Mouse (Mus musculus): ENCODE results near the gene Osgep. TPM values are rescaled to one million over a fixed set of nuclear protein-coding genes. Genes with fewer than 3 reads are reported as not detected.
A peak's percentile ranks its signal among the peaks of the same experiment; 100 is the strongest.

Osgep gene
- polyA plus RNA-seq, 1 experiment from 2014 or later, result 133 TPM

DNA sequence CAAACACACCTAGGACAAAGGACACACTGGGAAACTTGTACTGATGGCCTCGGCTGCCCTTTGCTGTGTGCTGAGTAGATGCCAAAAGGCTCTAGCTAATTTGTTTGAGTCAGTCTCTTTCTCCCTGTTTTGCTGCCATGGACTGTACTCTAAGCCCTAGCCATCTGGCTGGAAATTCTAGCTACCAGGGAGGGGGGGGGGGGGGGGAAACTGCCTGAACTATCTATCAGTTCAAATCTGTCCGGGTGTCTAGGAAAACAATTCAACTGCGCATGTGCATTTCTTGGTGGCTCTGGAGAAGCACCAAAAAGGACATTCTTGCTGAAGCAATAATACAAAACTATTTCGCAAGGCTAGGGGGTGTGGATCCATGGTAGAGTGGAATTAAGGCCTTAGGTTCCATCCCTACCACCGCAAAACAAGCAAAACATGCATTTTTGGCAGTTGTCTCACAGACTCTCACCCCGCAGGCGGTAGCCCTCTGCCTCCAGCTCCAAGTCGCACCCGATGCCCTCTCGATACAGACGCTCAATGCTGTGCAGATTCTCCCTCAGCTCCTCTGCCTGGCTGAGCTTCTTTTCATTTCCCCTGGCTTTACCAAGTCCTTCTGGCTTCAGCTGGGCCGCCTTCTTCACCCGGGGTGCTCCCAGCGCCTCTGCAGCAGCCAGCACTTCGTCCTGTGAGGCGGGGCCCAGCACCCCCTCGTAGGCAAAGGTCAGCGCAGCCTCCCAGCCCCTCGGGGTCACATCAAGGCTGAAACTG lies 28.5 kb downstream of the Osgep start:
- peak; percentile 71 for ATAC-seq
- peak overlapping the region; percentile 46 for H3K4me3 ChIP-seq (ENCODE audit: low read length)
- H3K27me3 ChIP-seq (replicated peaks; ENCODE audit: control insufficient read depth, insufficient read depth, low read length), result no peaks in the 10 kb centered on the region
- no peaks in the 10 kb centered on the region for H3K36me3 ChIP-seq (ENCODE audit: control insufficient read depth, insufficient read depth, low read length)
- 17% methylated on average over 19 of the region's 19 CpGs for WGBS
- H3K9me3 ChIP-seq (ENCODE audit: control insufficient read depth, low read length), result no peaks in the 10 kb centered on the region
- peak overlapping the region; percentile 90 for H3K4me2 ChIP-seq (ENCODE audit: low read depth, low read length)
- H3K4me1 ChIP-seq (ENCODE audit: control insufficient read depth, insufficient read depth, low read length), result peaks cover 11% of the 10 kb centered on the region
- H3K9ac ChIP-seq (ENCODE audit: low read depth, low read length), result peak overlapping the region; percentile 62
- no peak overlapping the region for H3K27ac ChIP-seq (ENCODE audit: low read length)

DNA sequence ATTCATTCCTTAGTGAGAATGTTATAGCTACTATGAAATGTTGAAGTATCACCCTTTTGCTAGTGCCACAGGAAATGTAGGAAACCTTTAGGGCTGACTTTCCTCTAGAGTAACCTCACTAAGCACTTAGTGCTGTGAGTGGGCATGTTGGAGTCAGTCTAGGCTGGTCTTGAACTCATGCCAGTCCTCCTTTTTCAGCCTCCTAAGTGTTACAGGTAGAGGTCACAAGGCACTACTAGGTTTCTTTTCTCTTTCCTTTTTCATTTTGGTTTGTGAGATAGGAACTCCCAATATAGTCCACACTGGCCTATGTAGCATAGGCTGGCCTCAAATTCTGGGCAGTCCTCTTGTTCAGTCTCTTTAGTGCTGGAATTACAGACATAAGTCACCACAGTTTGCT lies 29.3 kb downstream of the Osgep start:
- peaks cover 11% of the 10 kb centered on the region for H3K4me1 ChIP-seq (ENCODE audit: control insufficient read depth, insufficient read depth, low read length)

DNA sequence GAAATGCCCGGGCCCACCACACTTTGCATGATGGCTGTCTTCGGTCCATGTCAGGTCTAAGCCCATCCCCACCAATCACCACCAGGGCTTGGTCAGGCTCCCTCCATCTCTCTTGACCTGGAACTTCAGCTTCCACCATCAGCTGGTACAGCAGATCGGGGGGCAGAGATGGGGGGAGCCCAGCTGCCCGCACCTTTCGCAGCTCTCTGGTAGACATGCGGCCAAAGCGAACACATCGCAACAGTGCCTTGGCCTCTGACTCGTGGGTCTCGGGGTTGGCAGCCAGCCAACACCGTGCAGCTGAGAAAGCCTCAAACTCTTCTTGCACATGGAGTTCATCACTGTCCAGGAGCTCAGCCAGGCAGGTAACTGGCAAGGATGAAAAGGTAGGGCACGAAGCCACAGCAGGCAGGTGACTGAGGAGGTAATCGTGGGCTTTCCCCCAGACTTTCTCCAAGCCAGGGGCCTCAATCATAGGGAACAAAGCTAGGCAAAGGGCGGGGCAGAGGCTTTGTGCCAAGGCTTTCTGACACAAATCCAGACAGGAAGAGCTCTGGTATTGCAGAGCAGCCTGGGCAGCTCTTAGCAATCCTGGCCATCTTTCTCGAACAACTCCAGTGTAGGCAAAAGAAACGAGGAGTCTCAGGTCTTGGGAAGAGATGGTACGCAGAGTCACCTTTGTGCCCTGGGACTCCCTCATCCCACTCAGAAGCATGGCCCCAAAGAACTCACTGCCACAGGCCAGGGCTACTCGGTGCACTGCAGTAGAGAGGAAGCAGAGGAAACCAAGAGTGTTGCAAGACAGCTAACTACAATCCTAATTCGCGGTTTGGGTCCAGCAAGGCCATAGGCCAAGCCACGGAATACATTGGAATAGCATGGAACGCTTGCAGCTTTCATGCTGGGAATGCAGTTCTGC lies 31.9 kb downstream of the Osgep start:
- ATAC-seq, result no peak
- no peak overlapping the region for H3K9ac ChIP-seq (ENCODE audit: low read depth, low read length)
- no peaks in the 10 kb centered on the region for H3K36me3 ChIP-seq (ENCODE audit: control insufficient read depth, insufficient read depth, low read length)
- no peak overlapping the region for H3K4me3 ChIP-seq (ENCODE audit: low read length)
- WGBS, result 75% methylated on average over 22 of the region's 22 CpGs
- no peak overlapping the region for H3K27ac ChIP-seq (ENCODE audit: low read length)
- no peak overlapping the region for H3K4me2 ChIP-seq (ENCODE audit: low read depth, low read length)
- no peaks in the 10 kb centered on the region for H3K27me3 ChIP-seq (replicated peaks; ENCODE audit: control insufficient read depth, insufficient read depth, low read length)
- H3K9me3 ChIP-seq (ENCODE audit: control insufficient read depth, low read length), result no peaks in the 10 kb centered on the region
- H3K4me1 ChIP-seq (ENCODE audit: control insufficient read depth, insufficient read depth, low read length), result peaks cover 11% of the 10 kb centered on the region

More for the DNA sequence above, 29.3 kb downstream of the Osgep start:
- H3K27me3 ChIP-seq (replicated peaks; ENCODE audit: control insufficient read depth, insufficient read depth, low read length), result no peaks in the 10 kb centered on the region
- H3K27ac ChIP-seq (ENCODE audit: low read length), result no peak overlapping the region
- H3K4me3 ChIP-seq (ENCODE audit: low read length), result no peak overlapping the region
- no peak overlapping the region for H3K9ac ChIP-seq (ENCODE audit: low read depth, low read length)
- H3K4me2 ChIP-seq (ENCODE audit: low read depth, low read length), result no peak overlapping the region
- H3K9me3 ChIP-seq (ENCODE audit: control insufficient read depth, low read length), result no peaks in the 10 kb centered on the region
- no peaks in the 10 kb centered on the region for H3K36me3 ChIP-seq (ENCODE audit: control insufficient read depth, insufficient read depth, low read length)
- ATAC-seq, result no peak

DNA sequence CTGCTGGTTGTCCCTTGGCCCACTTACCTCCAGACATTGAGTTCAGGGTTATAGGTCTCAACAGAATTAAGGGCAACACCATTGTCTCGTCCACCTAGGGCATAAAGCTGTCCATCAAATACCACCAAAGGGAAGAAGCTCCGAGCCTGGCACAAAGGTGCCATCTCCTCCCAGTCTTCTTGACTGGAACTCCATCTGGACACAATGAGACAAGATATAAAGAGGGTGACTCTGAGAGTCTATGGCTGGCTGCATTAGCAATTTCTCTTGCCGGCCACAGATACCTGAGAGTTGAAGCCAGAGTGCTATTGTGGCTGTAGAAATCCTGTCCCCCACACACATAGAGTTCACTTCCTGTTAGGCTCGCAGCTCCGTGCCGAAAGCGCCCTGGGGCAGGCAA lies 32.6 kb downstream of the Osgep start:
- no peak for ATAC-seq
- 86% methylated on average over 7 of the region's 7 CpGs for WGBS
- no peaks in the 10 kb centered on the region for H3K36me3 ChIP-seq (ENCODE audit: control insufficient read depth, insufficient read depth, low read length)
- no peak overlapping the region for H3K9ac ChIP-seq (ENCODE audit: low read depth, low read length)
- no peak overlapping the region for H3K4me3 ChIP-seq (ENCODE audit: low read length)
- H3K27me3 ChIP-seq (replicated peaks; ENCODE audit: control insufficient read depth, insufficient read depth, low read length), result no peaks in the 10 kb centered on the region
- H3K4me1 ChIP-seq (ENCODE audit: control insufficient read depth, insufficient read depth, low read length), result peaks cover 11% of the 10 kb centered on the region
- H3K4me2 ChIP-seq (ENCODE audit: low read depth, low read length), result no peak overlapping the region
- no peak overlapping the region for H3K27ac ChIP-seq (ENCODE audit: low read length)
- no peaks in the 10 kb centered on the region for H3K9me3 ChIP-seq (ENCODE audit: control insufficient read depth, low read length)

DNA sequence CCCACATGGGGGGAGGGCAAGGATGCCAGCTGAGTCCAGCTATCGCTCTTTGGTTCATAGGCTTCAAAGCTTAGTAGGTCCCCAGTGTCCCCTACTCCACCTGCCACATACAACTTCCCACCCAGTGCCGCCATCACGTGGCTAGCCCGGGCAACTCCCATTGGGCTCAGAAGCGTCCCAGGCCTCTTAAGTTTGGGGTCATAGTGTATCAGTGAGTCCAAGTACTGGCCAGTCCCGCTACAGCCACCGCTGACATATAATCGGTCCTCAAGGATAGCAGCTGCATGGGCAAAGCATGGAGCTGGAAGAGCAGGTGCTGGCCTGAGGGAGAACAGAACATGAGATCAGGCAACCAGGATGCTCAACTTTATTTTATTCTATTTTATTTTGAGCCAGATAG lies 33.1 kb downstream of the Osgep start:
- H3K27ac ChIP-seq (ENCODE audit: low read length), result no peak overlapping the region
- ATAC-seq, result no peak
- no peaks in the 10 kb centered on the region for H3K36me3 ChIP-seq (ENCODE audit: control insufficient read depth, insufficient read depth, low read length)
- 92% methylated on average over 8 of the region's 8 CpGs for WGBS
- no peak overlapping the region for H3K9ac ChIP-seq (ENCODE audit: low read depth, low read length)
- no peak overlapping the region for H3K4me3 ChIP-seq (ENCODE audit: low read length)
- no peaks in the 10 kb centered on the region for H3K9me3 ChIP-seq (ENCODE audit: control insufficient read depth, low read length)
- peaks cover 7% of the 10 kb centered on the region; the same call in 1 of the 2 replicates for H3K4me1 ChIP-seq (ENCODE audit: control insufficient read depth, insufficient read depth, low read length)
- no peaks in the 10 kb centered on the region for H3K27me3 ChIP-seq (replicated peaks; ENCODE audit: control insufficient read depth, insufficient read depth, low read length)
- H3K4me2 ChIP-seq (ENCODE audit: low read depth, low read length), result no peak overlapping the region

DNA sequence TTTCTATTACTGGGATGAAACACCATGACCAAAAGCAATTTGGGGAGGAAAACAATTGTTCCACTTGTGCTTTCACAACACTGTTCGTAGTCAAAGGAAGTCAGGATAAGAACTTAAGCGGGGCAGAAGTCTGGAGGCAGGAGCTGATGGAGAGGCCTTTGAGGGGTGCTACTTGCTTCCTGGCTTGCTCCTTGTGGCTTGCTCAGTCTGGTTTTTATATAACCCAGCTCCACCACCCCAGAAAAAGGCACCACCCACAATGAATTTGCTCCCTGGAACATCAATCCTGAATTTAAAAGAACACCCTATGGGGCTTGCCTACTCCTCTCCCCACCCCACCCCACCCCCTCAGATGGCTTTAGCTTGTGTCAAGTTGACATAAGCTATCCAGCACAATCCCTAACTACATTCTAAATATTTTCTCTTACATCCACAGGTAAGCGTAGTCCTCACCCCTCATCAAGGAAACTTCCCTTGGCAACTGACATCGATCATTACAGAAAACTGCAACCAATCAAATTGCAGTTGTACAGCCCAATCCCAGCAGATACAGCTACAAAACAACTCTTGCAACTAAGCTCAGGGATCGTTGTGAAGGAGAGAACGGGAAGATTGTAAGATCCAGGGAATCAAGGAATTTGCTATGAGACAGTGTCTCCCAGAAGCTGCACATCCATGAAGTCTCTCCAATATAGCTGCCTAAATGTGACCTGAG lies 48.3 kb downstream of the Osgep start:
- Histone ChIP-seq H3K36me3 (ENCODE audit: control insufficient read depth, insufficient read depth, low read length) (no peaks in the 10 kb centered on the region), H3K9me3 (ENCODE audit: control insufficient read depth, low read length) (no peaks in the 10 kb centered on the region), H3K27ac (ENCODE audit: low read length) (no peak overlapping the region), H3K9ac (ENCODE audit: low read depth, low read length) (no peak overlapping the region), H3K27me3 (replicated peaks; ENCODE audit: control insufficient read depth, insufficient read depth, low read length) (no peaks in the 10 kb centered on the region), H3K4me2 (ENCODE audit: low read depth, low read length) (no peak overlapping the region), H3K4me3 (ENCODE audit: low read length) (no peak overlapping the region), H3K4me1 (ENCODE audit: control insufficient read depth, insufficient read depth, low read length) (peaks cover 3% of the 10 kb centered on the region; the same call in 1 of the 2 replicates)
- no peak for ATAC-seq
- WGBS, result 88% methylated on average over 6 of the region's 6 CpGs

DNA sequence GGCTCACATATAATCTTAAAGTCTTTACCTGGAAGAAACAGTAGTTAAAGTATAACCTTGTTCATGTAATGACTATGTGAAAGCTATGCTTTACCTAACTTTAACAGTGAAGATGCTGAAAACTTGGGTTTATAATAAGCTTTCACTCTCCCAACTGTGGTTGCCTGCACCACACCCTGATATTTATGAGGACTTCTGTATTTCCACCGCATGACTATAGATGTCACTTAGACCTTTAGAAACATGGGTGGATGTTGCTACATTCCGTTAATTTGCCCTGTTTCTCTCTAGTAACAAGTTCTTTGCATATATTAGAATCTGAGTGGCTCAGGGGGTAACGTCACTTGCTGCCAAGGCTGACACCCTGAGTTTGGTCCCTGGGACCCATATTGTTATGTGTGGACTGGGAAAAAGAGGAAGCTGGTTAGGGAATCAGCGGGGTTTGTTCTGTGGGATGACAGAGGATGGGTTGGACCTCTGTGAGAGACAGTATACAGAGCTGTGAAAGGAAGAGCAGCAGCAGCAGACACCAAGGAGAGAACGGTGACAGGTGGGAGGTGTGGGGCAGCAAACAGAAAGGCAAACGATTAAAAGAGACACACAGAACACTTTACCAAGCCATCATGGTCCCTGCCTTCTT lies 49.0 kb downstream of the Osgep start:
- Histone ChIP-seq H3K4me1 (ENCODE audit: control insufficient read depth, insufficient read depth, low read length) (peaks cover 3% of the 10 kb centered on the region; the same call in 1 of the 2 replicates), H3K27ac (ENCODE audit: low read length) (peak overlapping the region; percentile 57; the same call in 1 of the 2 replicates), H3K4me3 (ENCODE audit: low read length) (no peak overlapping the region), H3K9me3 (ENCODE audit: control insufficient read depth, low read length) (no peaks in the 10 kb centered on the region), H3K4me2 (ENCODE audit: low read depth, low read length) (peak overlapping the region; percentile 16; the same call in 1 of the 2 replicates), H3K36me3 (ENCODE audit: control insufficient read depth, insufficient read depth, low read length) (no peaks in the 10 kb centered on the region), H3K9ac (ENCODE audit: low read depth, low read length) (no peak overlapping the region), H3K27me3 (replicated peaks; ENCODE audit: control insufficient read depth, insufficient read depth, low read length) (no peaks in the 10 kb centered on the region)
- WGBS, result 73% methylated on average over 6 of the region's 6 CpGs
- ATAC-seq, result peak; percentile 54

DNA sequence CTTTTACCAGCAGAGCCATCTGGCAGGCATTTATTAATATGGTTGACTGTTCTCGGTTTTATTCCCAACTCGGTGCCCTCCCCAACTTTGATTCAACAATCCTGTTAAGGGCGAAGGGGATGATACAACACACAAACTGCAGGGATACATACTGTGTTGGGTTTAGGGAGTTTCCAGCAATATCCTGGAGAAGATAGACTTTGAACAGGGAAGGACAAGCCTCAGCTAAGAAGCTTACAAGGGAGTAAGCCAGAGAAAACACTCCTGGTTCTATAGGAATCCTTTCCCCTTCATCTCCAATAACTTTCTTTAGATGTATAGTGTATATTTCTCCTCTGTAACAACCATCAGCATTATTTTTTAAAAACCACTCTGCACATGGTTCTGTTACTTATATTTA lies 49.5 kb downstream of the Osgep start:
- ATAC-seq, result peak; percentile 77
- no peak overlapping the region for H3K9ac ChIP-seq (ENCODE audit: low read depth, low read length)
- H3K36me3 ChIP-seq (ENCODE audit: control insufficient read depth, insufficient read depth, low read length), result no peaks in the 10 kb centered on the region
- H3K4me3 ChIP-seq (ENCODE audit: low read length), result no peak overlapping the region
- no peaks in the 10 kb centered on the region for H3K9me3 ChIP-seq (ENCODE audit: control insufficient read depth, low read length)
- WGBS, result 81% methylated on average over 3 of the region's 3 CpGs
- H3K27me3 ChIP-seq (replicated peaks; ENCODE audit: control insufficient read depth, insufficient read depth, low read length), result no peaks in the 10 kb centered on the region
- no peak overlapping the region for H3K4me2 ChIP-seq (ENCODE audit: low read depth, low read length)
- H3K4me1 ChIP-seq (ENCODE audit: control insufficient read depth, insufficient read depth, low read length), result peaks cover 3% of the 10 kb centered on the region; the same call in 1 of the 2 replicates
- peak overlapping the region; percentile 57 for H3K27ac ChIP-seq (ENCODE audit: low read length)
